Mouse (Mus musculus): ENCODE measurements around the gene Cd160.

The Cd160 gene

GRCm38 (mm10) chr3:96828984-96829383, at the start of gene Cd160, which contains the start of gene Pdzk1:
Gene Cd160, minus strand, starts transcription at chr3:96829351.
Gene Pdzk1, plus strand, starts transcription at chr3:96829284.
- DNase-seq, result no peak

- no peak for DNase-seq
Measured at GRCm38 (mm10) chr3:96874808-96875571, 45.8 kb upstream of the Cd160 start.

- DNase-seq, result no peak
Measured at GRCm38 (mm10) chr3:96872501-96872900, 43.4 kb upstream of the Cd160 start.

- DNase-seq, result no peak
Measured at GRCm38 (mm10) chr3:96871070-96871469, 41.9 kb upstream of the Cd160 start.

GRCm38 (mm10) chr3:96870270-96870669, 41.1 kb upstream of the Cd160 start:
- DNase-seq, result no peak

- no peak for DNase-seq
Measured at GRCm38 (mm10) chr3:96869091-96869490, 39.9 kb upstream of the Cd160 start.

- DNase-seq, result no peak
Measured at GRCm38 (mm10) chr3:96868566-96868965, 39.4 kb upstream of the Cd160 start.

- no peak for DNase-seq
Measured at GRCm38 (mm10) chr3:96867863-96868262, 38.7 kb upstream of the Cd160 start.

- DNase-seq, result no peak
Measured at GRCm38 (mm10) chr3:96860498-96860897, 31.3 kb upstream of the Cd160 start.

- no peak for DNase-seq
Measured at GRCm38 (mm10) chr3:96855833-96856232, 26.7 kb upstream of the Cd160 start.

GRCm38 (mm10) chr3:96854376-96854775, 25.2 kb upstream of the Cd160 start:
- no peak for DNase-seq

- DNase-seq, result no peak
Measured at GRCm38 (mm10) chr3:96852561-96852960, 23.4 kb upstream of the Cd160 start.

GRCm38 (mm10) chr3:96849168-96849727, 20.1 kb upstream of the Cd160 start:
- no peak for DNase-seq

- no peak for DNase-seq
Measured at GRCm38 (mm10) chr3:96848470-96848869, 19.3 kb upstream of the Cd160 start.

- peak; percentile 11 to 37 for DNase-seq
Measured at GRCm38 (mm10) chr3:96847661-96848060, 18.5 kb upstream of the Cd160 start.

GRCm38 (mm10) chr3:96846985-96847384, 17.8 kb upstream of the Cd160 start:
- no peak for DNase-seq

- no peak for DNase-seq
Measured at GRCm38 (mm10) chr3:96845806-96846205, 16.7 kb upstream of the Cd160 start.

GRCm38 (mm10) chr3:96845191-96845590, 16.0 kb upstream of the Cd160 start:
- no peak for DNase-seq

- DNase-seq, result no peak
Measured at GRCm38 (mm10) chr3:96838996-96839645, 10.0 kb upstream of the Cd160 start.

GRCm38 (mm10) chr3:96836414-96836813, 7.3 kb upstream of the Cd160 start:
- no peak for DNase-seq

- DNase-seq, result no peak
Measured at GRCm38 (mm10) chr3:96834587-96835348, 5.6 kb upstream of the Cd160 start.

- no peak for DNase-seq
Measured at GRCm38 (mm10) chr3:96832930-96833329, 3.8 kb upstream of the Cd160 start.

GRCm38 (mm10) chr3:96829856-96830255, 705 bp upstream of the Cd160 start:
- DNase-seq, result no peak
